Mouse (Mus musculus): ENCODE results near the gene Fibp. TPM values are rescaled to one million over a fixed set of nuclear protein-coding genes. Genes with fewer than 3 reads are reported as not detected.
A peak's percentile ranks its signal among the peaks of the same experiment; 100 is the strongest.
"Not testable (repeated sequence)": the region's sequence is repeated elsewhere in the genome, so short reads cannot be mapped to it uniquely, and the experiment has no call there.

The Fibp gene
- polyA plus RNA-seq, 1 experiment from 2014 or later = 103 TPM

- no peak for TF ChIP-seq EP300 (optimal IDR thresholded peaks at IDR 0.05)
- peak; percentile 46; the same call in 1 of the 2 replicates for TF ChIP-seq CTCF (IDR thresholded peaks at IDR 0.05; ENCODE audit: low read depth)
- ATAC-seq (ENCODE audit: low FRiP score, low TSS enrichment) = peak; percentile 86
- Histone ChIP-seq H3K9me3 (ENCODE audit: control insufficient read depth, low read length) (no peaks in the 10 kb centered on the region), H3K9ac (ENCODE audit: low read length) (peak overlapping the region; percentile 52), H3K4me1 (replicated peaks; ENCODE audit: control insufficient read depth, insufficient read depth) (no peaks in the 10 kb centered on the region), H3K4me3 (ENCODE audit: low read depth, low read length) (peak overlapping the region; percentile 45), H3K36me3 (ENCODE audit: control insufficient read depth, insufficient read depth, low read length) (peaks cover 6% of the 10 kb centered on the region; the same call in 1 of the 2 replicates), H3K4me2 (replicated peaks; ENCODE audit: low read depth) (peak overlapping the region; percentile 70), H3K27me3 (ENCODE audit: control insufficient read depth, insufficient read depth, low read length) (no peaks in the 10 kb centered on the region), H3K27ac (replicated peaks) (peak overlapping the region; percentile 96)
- DNase-seq (ENCODE audit: low spot score) = peak; percentile 96
- WGBS = 0% methylated on average over 26 of the region's 26 CpGs
These were observed 28.6 kb downstream of the Fibp start for GRCm38 (mm10) chr19:5488878-5489571.

- H3K9ac ChIP-seq (ENCODE audit: low read length); H3K4me1 ChIP-seq (replicated peaks; ENCODE audit: control insufficient read depth, insufficient read depth); H3K9me3 ChIP-seq (ENCODE audit: control insufficient read depth, low read length); H3K27me3 ChIP-seq (ENCODE audit: control insufficient read depth, insufficient read depth, low read length); ATAC-seq (ENCODE audit: low FRiP score, low TSS enrichment); H3K36me3 ChIP-seq (ENCODE audit: control insufficient read depth, insufficient read depth, low read length); DNase-seq (ENCODE audit: low spot score); H3K4me3 ChIP-seq (ENCODE audit: low read depth, low read length): not testable (repeated sequence)
- Histone ChIP-seq H3K4me2 (replicated peaks; ENCODE audit: low read depth) (peak overlapping the region; percentile 70), H3K27ac (replicated peaks) (peak overlapping the region; percentile 96; the same call in 1 of the 2 replicates)
- WGBS = 39% methylated on average over 10 of the region's 10 CpGs
These were observed 29.3 kb downstream of the Fibp start for GRCm38 (mm10) chr19:5489721-5490120.

- Histone ChIP-seq H3K9ac (ENCODE audit: low read length) (peak within 1 kb of the TSS; percentile 93), H3K4me3 (ENCODE audit: low read depth, low read length) (peak within 1 kb of the TSS; percentile 91), H3K27ac (replicated peaks) (peak within 1 kb of the TSS; percentile 99), H3K36me3 (ENCODE audit: control insufficient read depth, insufficient read depth, low read length) (peaks cover 6% of the 10 kb centered on the region; the same call in 1 of the 2 replicates), H3K4me1 (replicated peaks; ENCODE audit: control insufficient read depth, insufficient read depth) (no peaks in the 10 kb centered on the region), H3K9me3 (ENCODE audit: control insufficient read depth, low read length) (no peaks in the 10 kb centered on the region), H3K27me3 (ENCODE audit: control insufficient read depth, insufficient read depth, low read length) (no peaks in the 10 kb centered on the region), H3K4me2 (replicated peaks; ENCODE audit: low read depth) (peak within 1 kb of the TSS; percentile 70)
- WGBS = under 1% methylated on average over 62 of the region's 62 CpGs
- DNase-seq (ENCODE audit: low spot score) (peak; percentile 97), ATAC-seq (ENCODE audit: low FRiP score, low TSS enrichment) (peak; percentile 65)
- peak; percentile 44 for TF ChIP-seq CTCF (IDR thresholded peaks at IDR 0.05; ENCODE audit: low read depth)
- TF ChIP-seq EP300 (optimal IDR thresholded peaks at IDR 0.05) = peak; percentile 44
These were observed 30.0 kb downstream of the Fibp start, which contains the start of gene Cfl1 for GRCm38 (mm10) chr19:5490313-5490897. Gene Cfl1, plus strand, starts transcription at chr19:5490455.

DNA sequence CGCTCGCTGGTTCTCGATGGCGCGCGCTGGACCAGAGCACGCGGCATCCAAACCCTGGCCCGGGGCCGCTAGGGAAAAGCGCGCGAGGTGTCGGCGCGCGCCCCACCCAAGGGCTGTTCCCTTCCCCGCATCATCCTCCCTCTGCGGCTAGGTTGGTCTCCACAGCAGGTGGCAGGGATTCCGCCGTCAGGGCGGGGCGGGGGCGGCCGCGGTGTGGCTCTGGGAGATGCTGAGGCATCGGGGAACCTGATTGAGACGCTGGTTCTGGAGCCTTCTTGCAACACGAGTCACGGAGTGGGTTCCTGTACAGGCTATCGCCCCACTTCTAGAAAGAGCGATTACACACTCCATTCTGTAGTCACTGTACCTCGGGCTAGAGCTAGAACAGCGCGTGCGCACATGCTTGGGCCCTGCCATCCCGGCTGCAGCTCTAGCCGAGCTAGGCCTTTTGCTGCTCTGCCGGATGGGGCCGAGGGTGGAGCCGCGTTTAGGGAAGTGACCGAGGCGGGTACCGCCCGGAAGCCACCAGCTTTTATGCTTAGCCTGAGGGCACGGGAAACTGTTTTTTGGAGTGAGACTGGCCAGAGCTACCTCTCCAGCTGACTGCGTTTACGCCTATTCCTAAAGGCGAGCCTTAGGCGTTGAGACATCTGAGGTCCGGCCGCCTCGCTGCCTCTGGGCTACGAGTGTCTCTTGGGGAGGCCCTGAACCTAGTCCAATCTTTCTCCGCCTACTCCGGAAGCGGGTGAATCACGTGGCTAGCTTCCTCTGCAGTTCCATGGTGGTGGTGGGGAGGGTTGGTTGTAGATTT is 30.7 kb downstream of the Fibp start:
- H3K36me3 ChIP-seq (ENCODE audit: control insufficient read depth, insufficient read depth, low read length) = peaks cover 13% of the 10 kb centered on the region; the same call in 1 of the 2 replicates
- 0 out of 2 replicates have a peak, but pooled peaks have one; percentile 0 for TF ChIP-seq CTCF (IDR thresholded peaks at IDR 0.05; ENCODE audit: low read depth)
- no peak for TF ChIP-seq EP300 (optimal IDR thresholded peaks at IDR 0.05)
- H3K4me2 ChIP-seq (replicated peaks; ENCODE audit: low read depth) = peak overlapping the region; percentile 64
- no peaks in the 10 kb centered on the region for H3K27me3 ChIP-seq (ENCODE audit: control insufficient read depth, insufficient read depth, low read length)
- WGBS = under 1% methylated on average over 55 of the region's 59 CpGs
- DNase-seq (ENCODE audit: low spot score) = peak; percentile 86
- no peaks in the 10 kb centered on the region for H3K4me1 ChIP-seq (replicated peaks; ENCODE audit: control insufficient read depth, insufficient read depth)
- peak overlapping the region; percentile 99 for H3K27ac ChIP-seq (replicated peaks)
- H3K9me3 ChIP-seq (ENCODE audit: control insufficient read depth, low read length) = no peaks in the 10 kb centered on the region
- H3K9ac ChIP-seq (ENCODE audit: low read length) = peak overlapping the region; percentile 93
- H3K4me3 ChIP-seq (ENCODE audit: low read depth, low read length) = peak overlapping the region; percentile 91
- ATAC-seq (ENCODE audit: low FRiP score, low TSS enrichment) = peak; percentile 47

DNA sequence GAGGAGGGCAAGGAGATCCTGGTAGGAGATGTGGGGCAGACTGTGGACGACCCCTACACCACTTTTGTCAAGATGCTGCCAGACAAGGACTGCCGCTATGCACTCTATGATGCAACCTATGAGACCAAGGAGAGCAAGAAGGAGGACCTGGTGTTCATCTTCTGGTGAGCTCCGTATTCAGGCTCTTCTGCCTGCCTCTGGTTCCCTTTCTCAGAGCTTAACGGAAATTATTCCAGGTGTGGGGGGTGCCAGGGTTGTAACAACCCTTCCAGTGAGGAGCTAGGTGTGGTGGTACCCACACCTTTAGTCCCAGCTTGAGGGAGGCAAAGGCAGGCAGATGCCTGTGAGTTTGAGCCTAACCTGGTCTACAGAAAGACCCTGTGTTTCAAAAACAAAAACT is 32.2 kb downstream of the Fibp start:
- H3K27ac ChIP-seq (replicated peaks) = no peak overlapping the region
- H3K4me2 ChIP-seq (replicated peaks; ENCODE audit: low read depth) = no peak overlapping the region

More for the DNA sequence above, 32.2 kb downstream of the Fibp start:
- ATAC-seq (ENCODE audit: low FRiP score, low TSS enrichment) (no peak), DNase-seq (ENCODE audit: low spot score) (no peak)
- WGBS = 81% methylated on average over 4 of the region's 4 CpGs
- no peak for TF ChIP-seq EP300 (optimal IDR thresholded peaks at IDR 0.05)
- TF ChIP-seq CTCF (IDR thresholded peaks at IDR 0.05; ENCODE audit: low read depth) = no peak
- Histone ChIP-seq H3K27me3 (ENCODE audit: control insufficient read depth, insufficient read depth, low read length) (no peaks in the 10 kb centered on the region), H3K9ac (ENCODE audit: low read length) (no peak overlapping the region), H3K4me3 (ENCODE audit: low read depth, low read length) (no peak overlapping the region), H3K9me3 (ENCODE audit: control insufficient read depth, low read length) (no peaks in the 10 kb centered on the region), H3K36me3 (ENCODE audit: control insufficient read depth, insufficient read depth, low read length) (peaks cover 17% of the 10 kb centered on the region), H3K4me1 (replicated peaks; ENCODE audit: control insufficient read depth, insufficient read depth) (no peaks in the 10 kb centered on the region)

All from stomach, postnatal 0 days (tissue).